Mouse (Mus musculus) neutrophil, adult 83 days (primary cell): ENCODE results near the gene Mup18. TPM values are rescaled to one million over a fixed set of nuclear protein-coding genes. Genes with fewer than 3 reads are reported as not detected.

Experiments used
- total RNA-seq, 2 experiments: library from RNA; stranded (reverse); gene quantifications; one replicate each; pipeline ENCODE4 v1.2.4; 2023

Mup18 gene
- not detected for total RNA-seq

DNA sequence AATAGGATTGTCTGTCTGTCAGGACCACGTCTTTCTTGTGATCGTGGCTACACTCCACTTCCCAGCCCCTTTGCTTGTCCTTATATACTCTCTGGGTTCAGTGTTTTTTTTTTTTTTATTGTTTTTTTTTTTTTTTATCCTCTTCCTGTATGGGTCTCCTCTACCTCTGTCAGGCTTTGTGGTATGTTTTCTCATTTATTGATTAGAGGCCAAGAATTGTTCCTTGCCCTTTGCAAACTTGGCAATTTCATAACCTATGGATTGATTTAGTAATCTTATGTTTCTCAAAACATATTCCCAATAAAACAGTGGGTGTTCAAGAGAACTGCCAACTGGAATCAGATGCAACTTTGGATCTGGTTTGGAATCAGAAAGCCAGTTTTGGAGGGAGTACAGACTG is at the start of gene Mup18:
Mup18 (minus strand) TSS at position 101 of the 400 bp plus-strand sequence.

Other genes with a start within 250 kb of the Mup18 start
- not detected for gene Mup15, start 234.4 kb downstream of the Mup18 start, total RNA-seq
- not detected for gene Mup16, start 154.6 kb downstream of the Mup18 start, total RNA-seq
- gene Mup17, start 78.3 kb downstream of the Mup18 start, total RNA-seq: not detected
- gene Mup19, start 108.1 kb upstream of the Mup18 start, total RNA-seq: not detected
- gene Mup5, start 161.1 kb upstream of the Mup18 start, total RNA-seq: not detected